Mouse (Mus musculus) MEL (cell line): ENCODE measurements at regions not wholly inside any gene's neighbourhood (a gene's known extent, or its start where the extent isn't known, plus 50 kb on each side); places are given as distances from the start of the nearest gene placed in this dataset.

Experiments
- DNase-seq: peaks from one replicate; pipeline ENCODE4 v3.0.0; 2011; ENCODE audit warnings: low read depth, low spot score
- H3K27ac ChIP-seq: 2 replicates; pipeline ENCODE4 v1.5.1; 2012; ENCODE audit warnings: low read depth, mild to moderate bottlenecking, control low read depth, low read length, moderate library complexity; ENCODE audit not compliant: control insufficient read depth
- H3K27me3 ChIP-seq, 2 experiments: fragments of 150-350 bp in 1 of 2; sonication (generic) in 1 of 2; 2 replicates each; pipeline ENCODE4 v1.6.1; 2012; ENCODE audit warnings: low read length in 2 of 2, mild to moderate bottlenecking in 2 of 2, improper control_type of control experiment in 1 of 2, moderate library complexity in 1 of 2; ENCODE audit not compliant: insufficient read depth in 2 of 2, control insufficient read depth in 1 of 2
- H3K36me3 ChIP-seq, 2 experiments: 2 replicates each; pipeline ENCODE4 v1.6.1; 2012 to 2014; ENCODE audit warnings: low read length in 2 of 2, improper control_type of control experiment in 1 of 2, inconsistent platforms in 1 of 2, mild to moderate bottlenecking in 1 of 2; ENCODE audit not compliant: insufficient read depth in 2 of 2, control insufficient read depth in 1 of 2
- H3K4me1 ChIP-seq, 2 experiments: fragments of 150-350 bp in 1 of 2; sonication (generic) in 1 of 2; 2 replicates each; pipeline ENCODE4 v1.6.1; 2012; ENCODE audit warnings: low read length in 2 of 2, improper control_type of control experiment in 1 of 2, mild to moderate bottlenecking in 1 of 2; ENCODE audit not compliant: insufficient read depth in 2 of 2, control insufficient read depth in 1 of 2
- H3K4me3 ChIP-seq, 2 experiments: fragments of 150-350 bp in 1 of 2; sonication (generic) in 1 of 2; 2 replicates each; pipeline ENCODE4 v1.5.1; 2012; ENCODE audit warnings: low read depth in 2 of 2, low read length in 2 of 2, mild to moderate bottlenecking in 2 of 2, moderate library complexity in 2 of 2, control low read depth in 1 of 2, improper control_type of control experiment in 1 of 2; ENCODE audit not compliant: control insufficient read depth in 1 of 2, insufficient read depth in 1 of 2
- H3K79me2 ChIP-seq: 2 replicates; pipeline ENCODE4 v1.6.1; 2012; ENCODE audit warnings: mild to moderate bottlenecking, low read length, moderate library complexity; ENCODE audit not compliant: control insufficient read depth, poor library complexity, insufficient read depth
- H3K9ac ChIP-seq: 2 replicates; pipeline ENCODE4 v1.6.1; 2012; ENCODE audit warnings: low read depth, mild to moderate bottlenecking, control low read depth, low read length, moderate library complexity; ENCODE audit not compliant: control insufficient read depth, poor library complexity, severe bottlenecking
- H3K9me3 ChIP-seq: fragments of 150-350 bp; sonication (generic); replicated peaks from 2 replicates; pipeline ENCODE4 v1.6.1; 2012; ENCODE audit warnings: mild to moderate bottlenecking, low read length, improper control_type of control experiment, moderate library complexity; ENCODE audit not compliant: insufficient read depth
- CHD1 ChIP-seq: IDR thresholded peaks from 2 replicates; pipeline ENCODE4 v1.6.1; 2012; ENCODE audit warnings: low read depth, mild to moderate bottlenecking, inconsistent platforms, low read length, improper control_type of control experiment
- E2F4 ChIP-seq: IDR thresholded peaks from 2 replicates; pipeline ENCODE4 v1.6.1; 2011; ENCODE audit warnings: low read depth, low read length, improper control_type of control experiment, borderline replicate concordance
- ELF1 ChIP-seq: IDR thresholded peaks from 2 replicates; pipeline ENCODE4 v1.6.1; 2014; ENCODE audit warnings: low read depth, mild to moderate bottlenecking, inconsistent platforms, low read length, improper control_type of control experiment, moderate library complexity
- GATA1 ChIP-seq: IDR thresholded peaks from 2 replicates; pipeline ENCODE4 v1.6.1; 2011; ENCODE audit warnings: low read depth, low read length, improper control_type of control experiment
- HCFC1 ChIP-seq: IDR thresholded peaks from 2 replicates; pipeline ENCODE4 v1.6.1; 2012; ENCODE audit warnings: low read depth, mild to moderate bottlenecking, inconsistent platforms, low read length, improper control_type of control experiment, moderate library complexity
- MAFK ChIP-seq: IDR thresholded peaks from 2 replicates; pipeline ENCODE4 v1.6.1; 2011; ENCODE audit warnings: low read depth, mild to moderate bottlenecking, low read length, improper control_type of control experiment, borderline replicate concordance
- MAZ ChIP-seq: IDR thresholded peaks from 2 replicates; pipeline ENCODE4 v1.6.1; 2012; ENCODE audit warnings: low read depth, mild to moderate bottlenecking, inconsistent platforms, low read length, improper control_type of control experiment
- MYC ChIP-seq: IDR thresholded peaks from 2 replicates; pipeline ENCODE4 v1.6.1; 2011; ENCODE audit warnings: low read depth, mild to moderate bottlenecking, low read length, improper control_type of control experiment, moderate library complexity
- NELFE ChIP-seq: IDR thresholded peaks from 2 replicates; pipeline ENCODE4 v1.6.1; 2011; ENCODE audit warnings: low read depth, low read length, improper control_type of control experiment
- RCOR1 ChIP-seq: IDR thresholded peaks from 2 replicates; pipeline ENCODE4 v1.6.1; 2012; ENCODE audit warnings: low read depth, mild to moderate bottlenecking, inconsistent platforms, low read length, improper control_type of control experiment
- SIN3A ChIP-seq: IDR thresholded peaks from 2 replicates; pipeline ENCODE4 v1.6.1; 2012; ENCODE audit warnings: low read length, improper control_type of control experiment, inconsistent platforms
- TBP ChIP-seq: IDR thresholded peaks from 2 replicates; pipeline ENCODE4 v1.8.0; 2011; ENCODE audit warnings: low read depth, low read length, improper control_type of control experiment
- TCF12 ChIP-seq: IDR thresholded peaks from 2 replicates; pipeline ENCODE4 v1.6.1; 2014; ENCODE audit warnings: low read depth, mild to moderate bottlenecking, inconsistent platforms, low read length, improper control_type of control experiment, moderate library complexity
- UBTF ChIP-seq: IDR thresholded peaks from 2 replicates; pipeline ENCODE4 v1.6.1; 2012; ENCODE audit warnings: low read depth, mild to moderate bottlenecking, inconsistent platforms, low read length, improper control_type of control experiment, moderate library complexity, borderline replicate concordance; ENCODE audit not compliant: insufficient read depth
- USF1 ChIP-seq: IDR thresholded peaks from 2 replicates; pipeline ENCODE4 v1.6.1; 2014; ENCODE audit warnings: low read depth, mild to moderate bottlenecking, inconsistent platforms, low read length, improper control_type of control experiment, moderate library complexity
- USF2 ChIP-seq, 2 experiments: IDR thresholded peaks; 2 replicates each; pipeline ENCODE4 v1.6.1; 2011 to 2012; ENCODE audit warnings: improper control_type of control experiment in 2 of 2, low read length in 2 of 2, borderline replicate concordance in 1 of 2, inconsistent platforms in 1 of 2, low read depth in 1 of 2, mild to moderate bottlenecking in 1 of 2; ENCODE audit not compliant: insufficient read depth in 1 of 2
- ZKSCAN1 ChIP-seq: IDR thresholded peaks from 2 replicates; pipeline ENCODE4 v1.6.1; 2012; ENCODE audit warnings: low read depth, mild to moderate bottlenecking, inconsistent platforms, low read length, improper control_type of control experiment, moderate library complexity

DNA sequence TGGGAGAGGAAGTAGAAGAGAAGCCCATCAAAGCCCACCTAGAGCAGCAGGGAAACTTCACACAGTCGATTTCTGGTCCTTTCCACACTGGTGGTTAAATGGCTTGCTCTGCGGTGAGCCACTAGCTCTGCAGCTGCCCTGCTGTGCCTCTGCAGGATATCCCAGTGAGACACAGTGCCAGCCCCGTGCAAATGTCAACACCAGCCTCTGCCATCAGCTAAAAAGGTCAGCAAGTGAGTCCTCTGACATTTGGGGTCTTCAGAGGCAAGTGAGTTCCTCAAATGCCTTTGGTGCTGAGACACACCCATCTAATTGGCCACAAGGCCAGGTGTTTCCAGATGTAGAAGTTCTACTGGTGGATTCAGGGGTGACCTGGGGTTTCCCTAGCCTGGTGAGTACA lies 66.6 kb upstream of the Enpp6 start:
- no peaks in the 10 kb centered on the region for H3K36me3 ChIP-seq
- H3K27me3 ChIP-seq = no peaks in the 10 kb centered on the region
- DNase-seq = no peak
- H3K27ac ChIP-seq = no peak overlapping the region
- H3K9ac ChIP-seq = no peak overlapping the region
- no peaks in the 10 kb centered on the region for H3K4me1 ChIP-seq
- H3K79me2 ChIP-seq = no peaks in the 10 kb centered on the region
- no peak overlapping the region for H3K4me3 ChIP-seq
- TF ChIP-seq SIN3A (no peak), NELFE (no peak), CHD1 (no peak), MAZ (no peak), TCF12 (no peak), USF2 (IDR thresholded peaks at IDR 0.05; ENCODE audit: borderline replicate concordance in 1 of 2, insufficient read depth in 1 of 2, low read depth in 1 of 2, low read length in 2 of 2) (no peak), E2F4 (no peak), MAFK (no peak), ELF1 (no peak), TBP (no peak), UBTF (no peak), HCFC1 (no peak), MYC (no peak)
- H3K9me3 ChIP-seq = no peaks in the 10 kb centered on the region

DNA sequence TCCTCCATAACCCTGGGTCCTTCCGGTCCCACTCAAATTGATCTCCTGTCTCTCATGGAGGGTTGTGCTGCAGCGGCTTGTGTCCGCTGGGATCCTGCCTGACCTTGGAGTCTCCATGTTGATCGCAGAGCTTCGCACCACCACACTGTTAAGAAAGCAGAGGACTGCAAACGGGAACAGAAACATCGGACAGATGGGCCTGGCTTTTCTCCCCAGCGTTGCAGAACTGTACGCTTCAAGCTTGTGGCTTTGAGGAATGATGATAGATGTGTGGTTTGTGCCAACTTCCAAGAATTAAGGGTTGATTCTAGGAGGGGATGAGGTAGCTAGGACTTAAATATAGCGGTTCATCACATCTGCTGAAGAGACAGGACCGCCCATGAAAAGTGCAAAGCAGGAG lies 65.6 kb upstream of the Enpp6 start:
- Histone ChIP-seq H3K27me3 (no peaks in the 10 kb centered on the region), H3K4me3 (no peak overlapping the region), H3K9ac (no peak overlapping the region), H3K27ac (no peak overlapping the region), H3K4me1 (no peaks in the 10 kb centered on the region), H3K36me3 (no peaks in the 10 kb centered on the region), H3K79me2 (no peaks in the 10 kb centered on the region), H3K9me3 (no peaks in the 10 kb centered on the region)
- no peak for TF ChIP-seq RCOR1
- TF ChIP-seq TBP = no peak
- no peak for TF ChIP-seq ZKSCAN1
- no peak for TF ChIP-seq NELFE
- no peak for TF ChIP-seq GATA1
- TF ChIP-seq USF1 = no peak
- DNase-seq = no peak
